Mouse (Mus musculus): ENCODE results near the gene Far2.
A peak's percentile ranks its signal among the peaks of the same experiment; 100 is the strongest.

Gene Far2

DNA sequence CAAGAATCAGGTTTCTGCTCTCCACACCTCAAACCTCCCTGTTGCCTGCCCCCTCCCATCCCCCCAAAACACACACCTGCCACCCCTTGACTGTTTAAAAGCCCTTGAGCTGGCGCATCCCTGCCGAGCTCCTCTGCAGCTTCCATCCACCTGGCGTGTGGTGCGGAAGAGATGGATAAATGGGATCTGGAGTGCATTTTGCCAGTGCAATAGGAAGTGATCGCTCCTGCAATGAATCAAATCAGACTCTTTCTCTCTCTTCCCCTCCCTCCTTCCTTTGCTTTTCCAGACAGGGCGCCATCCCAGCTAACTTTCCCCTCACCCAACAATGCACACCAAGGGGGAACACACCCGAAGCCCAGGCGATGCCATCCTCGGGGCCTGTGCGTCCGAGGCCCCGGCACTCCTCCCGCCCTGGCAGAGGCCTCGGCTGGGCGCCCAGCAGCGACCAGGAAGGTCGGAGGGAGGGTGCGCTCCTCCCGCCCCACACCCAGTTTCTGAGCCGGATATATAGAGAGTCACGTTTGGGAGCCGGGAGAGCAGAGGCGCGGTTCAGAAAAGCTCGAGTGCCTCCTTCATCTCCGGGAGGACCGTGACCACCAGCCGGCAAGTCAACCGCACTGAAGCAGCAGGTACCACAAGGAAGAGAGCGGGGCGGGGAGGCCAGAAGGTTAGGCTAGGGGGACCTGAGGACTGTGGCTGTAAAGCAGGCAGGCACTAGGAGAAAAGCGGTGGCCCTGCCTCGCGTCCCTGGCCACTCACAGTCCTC lies at the start of gene Far2:
TSS of gene Far2 (plus strand) at position 379 of the 769 bp plus-strand sequence.
- DNase-seq (ENCODE audit: low spot score): no peak

DNA sequence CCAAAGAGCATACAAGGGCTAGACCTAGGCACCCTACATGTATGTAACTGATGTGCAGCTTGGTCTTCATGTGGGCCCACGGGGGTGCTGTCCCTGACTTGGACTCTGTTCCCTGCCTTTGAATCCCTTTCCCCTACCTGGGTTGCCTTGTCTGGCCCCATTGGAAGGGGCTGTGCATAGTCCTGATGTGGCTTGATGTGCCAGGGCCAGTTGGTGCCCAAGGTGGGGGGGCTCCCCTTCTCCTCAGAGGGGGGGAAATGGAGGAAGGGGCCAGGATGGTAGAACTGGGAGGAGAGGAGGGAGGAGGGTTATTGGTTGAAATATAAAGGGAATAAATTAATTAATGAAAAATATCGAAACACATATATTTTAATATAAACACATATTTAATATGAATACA lies 46.6 kb upstream of the Far2 start:
- no peak for DNase-seq (ENCODE audit: low spot score)

DNA sequence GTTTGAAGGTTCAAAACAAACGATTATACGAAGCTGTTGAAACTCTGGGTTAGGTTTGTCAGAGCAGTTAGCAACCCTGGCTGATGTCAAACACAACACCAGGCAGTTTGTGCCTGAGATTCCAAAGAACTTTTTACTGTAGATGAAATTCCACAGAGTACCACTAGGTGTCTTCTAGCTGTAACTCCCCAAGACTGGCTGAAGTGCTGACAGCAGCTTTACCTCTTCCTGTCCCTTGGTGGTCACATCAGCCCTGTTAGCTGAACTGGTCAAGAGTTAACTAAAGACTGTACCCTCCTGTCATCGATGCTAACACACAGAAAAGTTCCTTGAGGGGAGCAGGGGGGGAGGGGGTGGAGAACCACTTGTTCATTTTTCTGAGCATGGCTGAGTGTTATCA lies 46.0 kb upstream of the Far2 start:
- DNase-seq (ENCODE audit: low spot score): peak; percentile 45

DNA sequence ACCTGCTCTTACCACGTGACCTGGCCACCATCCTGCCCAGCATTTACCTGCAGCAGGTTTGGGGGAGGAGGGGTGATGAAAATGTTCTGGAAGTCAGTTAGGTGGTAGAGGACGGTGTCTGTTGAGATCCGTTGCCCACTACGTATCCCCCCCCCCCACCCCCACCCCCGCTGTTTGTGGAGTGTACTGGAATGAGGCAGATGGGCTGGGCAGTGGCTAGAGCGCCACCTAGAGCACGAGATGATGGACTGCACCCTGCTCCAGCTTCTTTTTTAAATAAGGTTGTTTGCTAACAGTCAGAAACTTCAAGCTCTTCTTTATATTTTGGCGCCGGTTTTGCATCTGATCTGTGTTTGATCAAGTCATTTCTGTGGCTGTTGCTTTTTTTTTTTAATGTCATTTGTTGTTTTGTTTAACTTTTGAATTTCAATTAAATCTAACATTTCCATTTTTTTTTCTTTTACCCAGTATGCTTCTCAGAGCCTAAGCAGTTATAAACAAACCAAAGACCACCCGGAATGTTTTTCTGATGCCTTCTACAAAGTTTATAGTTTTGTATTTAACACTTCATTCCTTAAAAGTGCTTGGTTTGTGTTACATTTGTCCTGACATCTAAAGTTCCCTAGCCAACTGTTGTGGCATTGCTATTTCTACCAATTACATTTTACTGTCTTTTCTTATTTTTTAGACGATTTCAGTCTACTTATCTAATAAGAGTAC lies 40.8 kb upstream of the Far2 start:
- no peak for DNase-seq (ENCODE audit: low spot score)

DNA sequence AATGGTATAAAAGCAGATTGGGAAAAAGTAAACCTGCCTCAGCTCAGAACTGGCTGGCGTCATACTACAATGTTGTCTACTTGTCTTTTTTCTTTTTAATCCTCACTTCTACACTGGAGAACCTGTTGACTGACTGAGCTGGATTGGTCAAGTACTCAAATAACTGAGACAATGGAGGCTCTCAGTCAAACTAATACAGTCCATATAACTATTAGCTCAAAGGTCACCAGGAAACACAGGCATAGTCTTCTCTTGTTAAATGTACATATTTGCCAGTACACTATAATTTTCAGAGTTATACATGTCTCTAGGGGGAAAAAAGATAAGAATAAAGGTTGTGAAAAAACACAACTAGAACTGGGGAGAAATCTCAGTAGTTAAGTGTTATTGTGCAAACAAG lies 6.3 kb upstream of the Far2 start:
- DNase-seq (ENCODE audit: low spot score): no peak

DNA sequence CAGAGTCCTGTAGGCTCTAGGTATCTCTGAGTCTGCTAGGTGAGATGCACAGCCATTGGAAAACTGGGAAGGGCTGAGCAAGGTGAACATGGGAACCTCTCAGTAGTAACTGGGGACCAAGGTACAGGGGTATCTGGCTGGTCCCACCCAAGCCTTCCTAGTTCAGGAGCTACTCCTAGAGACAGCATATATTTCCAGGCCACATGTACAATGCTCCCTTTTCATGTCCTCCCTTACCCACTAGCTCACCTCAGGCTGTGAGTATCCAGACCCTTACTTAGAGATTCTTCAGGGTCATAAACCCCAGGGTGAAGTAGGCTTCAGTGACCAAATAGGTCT lies 560 bp downstream of the Far2 start:
- DNase-seq (ENCODE audit: low spot score): no peak

DNA sequence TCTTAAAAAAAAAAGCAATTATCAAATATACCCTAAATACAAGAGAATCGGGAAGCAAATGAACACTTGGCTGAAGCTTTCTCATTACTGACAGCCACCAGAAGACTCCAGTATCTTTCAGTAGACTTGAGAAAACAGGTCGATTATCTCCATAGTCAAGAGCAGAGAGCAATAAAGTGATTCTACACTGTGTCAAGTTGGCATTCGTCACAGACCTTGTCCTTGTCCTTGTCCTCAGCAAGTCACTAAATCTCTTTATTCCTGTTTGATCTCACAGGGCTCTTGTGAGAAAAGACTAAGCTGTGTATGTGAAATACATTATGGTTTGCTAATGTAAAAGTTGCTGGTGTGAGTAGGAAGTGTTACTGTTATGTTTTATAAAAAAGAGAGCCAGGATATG lies 16.1 kb downstream of the Far2 start:
- no peak for DNase-seq (ENCODE audit: low spot score)

DNA sequence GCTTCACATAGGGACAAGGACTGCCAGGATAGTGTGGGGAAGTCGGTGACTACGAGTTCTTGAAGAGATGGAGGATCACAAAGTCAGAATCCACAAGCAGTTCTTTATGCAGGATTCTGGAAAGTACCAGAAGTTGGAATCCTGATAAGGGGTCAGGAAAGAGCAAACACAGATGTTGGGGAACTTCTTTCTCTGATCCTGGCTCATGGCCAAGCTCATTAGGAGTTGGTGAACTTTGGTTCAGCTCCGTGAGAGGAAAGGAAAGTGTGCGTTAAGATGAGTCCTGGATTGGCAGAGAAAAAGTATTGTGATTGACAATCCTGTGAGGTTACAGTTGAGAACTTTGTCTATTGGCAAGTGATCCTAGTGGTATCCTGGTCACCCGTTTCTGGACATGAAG lies 19.2 kb downstream of the Far2 start:
- peak; percentile 46 for DNase-seq (ENCODE audit: low spot score)

DNA sequence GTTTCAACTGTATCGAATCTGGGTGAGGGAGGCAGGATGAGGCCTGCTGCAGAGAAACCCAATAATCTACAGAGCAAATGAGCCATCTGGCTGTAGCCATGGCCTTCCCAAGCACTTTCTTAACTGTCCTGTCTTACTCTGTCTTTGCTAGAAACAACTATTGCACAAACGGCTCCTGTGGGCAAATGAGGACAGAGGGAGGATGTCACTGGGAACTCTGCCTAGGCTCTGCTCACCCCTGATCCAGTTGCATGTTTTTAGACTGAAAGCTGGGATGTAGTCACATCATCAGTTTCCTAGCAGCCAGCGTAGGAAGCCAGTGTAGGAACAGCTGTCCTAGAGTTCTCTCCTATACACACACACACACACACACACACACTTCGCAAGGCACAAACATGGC lies 21.7 kb downstream of the Far2 start:
- DNase-seq (ENCODE audit: low spot score): peak; percentile 98

DNA sequence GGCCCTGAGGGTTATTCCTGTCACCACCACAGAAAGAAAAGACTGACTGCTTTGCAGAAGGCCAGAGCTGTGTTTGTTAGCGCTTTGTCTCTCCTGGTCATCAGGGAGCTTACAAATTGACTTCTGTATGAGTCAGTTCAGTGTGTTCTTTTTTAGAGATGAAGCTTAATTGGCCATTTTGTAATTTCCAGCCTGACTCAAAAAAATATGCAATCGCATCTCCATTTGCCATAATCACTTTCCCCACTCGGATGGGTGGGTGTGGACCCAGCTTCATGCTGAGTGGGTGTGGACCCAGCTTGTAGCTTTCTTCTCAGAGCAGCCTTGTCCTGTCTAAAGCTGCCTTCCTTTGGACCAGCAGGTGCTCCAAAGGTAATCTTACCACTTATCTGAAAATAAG lies 26.5 kb downstream of the Far2 start:
- no peak for DNase-seq (ENCODE audit: low spot score)

DNA sequence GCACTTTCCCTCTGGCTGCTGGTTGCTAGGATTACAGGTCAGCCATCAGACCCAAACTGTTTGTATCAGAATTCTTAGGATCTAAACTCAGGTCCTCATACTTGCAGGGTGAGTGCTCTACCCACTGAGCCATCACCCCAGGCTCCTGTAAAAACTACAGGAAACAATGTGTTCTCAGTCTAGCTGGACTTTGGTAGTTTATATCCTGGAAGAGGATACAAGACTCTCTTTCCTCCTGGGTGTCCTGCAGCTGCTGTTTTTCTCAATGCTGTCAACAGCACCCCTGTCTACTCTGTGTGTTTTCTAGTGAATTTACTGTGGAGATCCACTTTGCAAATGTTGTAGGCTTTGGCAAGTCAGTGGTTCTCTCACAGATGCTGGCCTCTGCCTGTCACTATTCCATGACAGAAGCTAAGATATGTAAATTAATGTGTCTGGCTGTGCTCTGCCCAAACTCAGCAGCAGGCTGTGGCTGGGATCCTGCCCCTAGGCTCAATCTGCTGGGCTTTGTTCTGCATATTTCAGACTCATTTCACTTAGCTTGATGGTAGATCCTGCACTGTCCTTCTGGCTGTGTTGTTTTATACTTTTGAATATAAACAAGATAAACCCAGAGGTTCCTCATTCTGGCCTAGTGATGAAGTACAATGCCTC lies 27.3 kb downstream of the Far2 start:
- no peak for DNase-seq (ENCODE audit: low spot score)

DNA sequence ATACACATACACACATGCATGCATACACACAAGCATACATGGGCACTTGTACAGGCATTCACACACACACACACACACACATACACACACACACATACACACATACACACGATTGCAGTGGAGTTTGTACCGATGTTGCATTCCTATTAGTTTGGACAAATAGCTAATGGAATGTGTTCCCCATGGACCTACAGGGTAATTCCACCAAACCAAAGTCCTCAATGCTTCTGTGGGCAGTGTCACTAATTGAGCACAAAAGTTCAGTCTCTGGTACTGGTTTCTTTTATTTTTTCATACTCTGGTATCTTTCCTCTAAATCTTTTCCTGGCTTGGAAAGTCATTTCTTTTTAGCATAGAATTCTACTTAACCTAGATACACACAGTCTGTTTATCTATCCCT lies 36.8 kb downstream of the Far2 start:
- no peak for DNase-seq (ENCODE audit: low spot score)

DNA sequence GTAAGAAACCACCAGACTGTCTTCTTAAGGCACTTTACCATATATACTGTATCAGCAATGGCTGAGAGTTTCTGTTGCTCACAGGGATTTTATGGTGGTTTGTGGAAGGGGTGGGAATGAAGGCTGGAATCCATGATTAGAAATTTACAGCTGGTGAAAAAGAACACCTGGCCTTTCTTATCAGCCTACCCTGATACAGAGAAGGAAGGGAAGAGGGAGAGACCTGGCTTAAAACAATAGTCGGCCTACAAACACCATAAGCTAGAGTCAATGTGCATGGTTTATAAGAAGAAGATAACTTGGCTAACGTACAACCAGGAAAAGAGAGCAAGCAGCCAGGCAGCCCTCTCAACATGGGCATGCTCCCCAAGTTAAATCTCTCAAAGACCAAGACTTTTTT lies 37.3 kb downstream of the Far2 start:
- DNase-seq (ENCODE audit: low spot score): no peak

DNA sequence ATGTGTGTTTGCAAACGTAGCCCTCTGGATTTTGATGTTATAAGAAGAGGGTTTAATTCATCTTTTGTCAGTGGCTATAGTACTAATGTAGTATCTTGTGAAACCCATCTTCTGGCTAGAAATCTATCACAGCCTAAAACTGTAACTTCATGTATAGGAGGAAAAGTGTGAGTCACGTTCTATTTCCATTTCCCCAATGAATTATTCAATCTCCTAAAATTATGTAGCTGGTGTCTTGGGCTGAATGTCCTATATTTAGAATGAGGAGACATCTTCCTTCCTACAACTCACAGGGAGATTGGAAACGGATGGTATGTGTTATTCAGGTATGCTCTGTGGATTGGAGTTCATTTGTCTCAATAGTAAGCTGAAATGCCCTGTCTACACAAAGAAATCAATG lies 50.0 kb downstream of the Far2 start:
- DNase-seq (ENCODE audit: low spot score): no peak

DNA sequence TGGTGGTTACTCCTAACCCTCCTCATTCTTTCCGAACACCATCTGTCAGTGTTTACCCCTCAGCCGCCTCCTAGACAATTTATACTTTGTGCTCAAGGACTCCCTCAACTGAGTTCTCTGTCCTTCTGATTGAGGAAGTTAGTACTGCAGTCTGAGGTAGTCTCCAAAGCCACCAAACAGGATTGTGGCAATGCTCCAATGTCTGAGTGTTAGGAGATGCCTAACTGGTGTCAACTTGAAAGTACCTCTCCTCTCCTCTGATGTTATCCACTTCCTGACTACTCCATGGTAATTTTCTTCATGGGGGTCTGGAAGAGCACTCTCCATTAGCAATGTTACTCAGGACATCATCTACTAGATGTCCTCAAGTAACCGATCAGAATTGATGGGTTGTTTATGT lies 54.9 kb downstream of the Far2 start:
- no peak for DNase-seq (ENCODE audit: low spot score)

DNA sequence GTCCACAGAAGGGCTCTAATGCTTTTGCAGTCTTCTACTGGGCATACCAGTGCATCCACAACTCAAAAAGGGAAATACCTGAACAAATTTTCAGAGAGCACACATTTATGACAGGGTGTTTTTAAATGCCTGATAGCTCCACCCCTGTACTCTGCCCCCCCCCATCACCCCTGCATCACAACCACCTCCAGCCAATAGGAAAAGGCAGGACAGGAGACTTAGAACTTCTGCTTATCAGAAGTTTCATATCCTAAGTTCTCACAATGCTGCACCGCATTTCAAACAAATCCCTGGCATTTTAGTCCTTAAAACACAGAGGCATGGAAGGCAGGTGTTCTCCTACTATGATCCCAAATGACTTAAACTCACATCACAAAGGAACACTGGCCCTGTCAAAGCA lies 55.4 kb downstream of the Far2 start:
- no peak for DNase-seq (ENCODE audit: low spot score)

DNA sequence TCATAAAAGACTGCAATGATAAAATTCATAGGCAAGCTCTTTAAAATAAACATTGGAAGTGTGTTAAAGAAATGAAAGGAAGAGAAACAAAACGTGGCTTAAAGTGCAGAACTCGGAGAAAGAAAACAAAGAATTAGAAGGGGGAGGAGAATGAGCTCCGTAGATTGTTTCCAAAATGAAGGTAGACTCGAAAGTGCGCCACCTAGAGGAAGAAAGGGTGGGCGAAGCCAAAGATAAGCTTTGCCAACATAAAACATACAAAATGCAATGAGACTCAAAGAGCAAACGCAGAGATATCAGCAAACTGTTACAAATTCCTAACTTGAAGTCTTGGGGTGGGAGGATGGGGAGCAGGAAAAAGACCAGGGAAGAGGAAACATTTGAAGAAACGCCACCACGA lies 57.2 kb downstream of the Far2 start:
- DNase-seq (ENCODE audit: low spot score): peak; percentile 35

DNA sequence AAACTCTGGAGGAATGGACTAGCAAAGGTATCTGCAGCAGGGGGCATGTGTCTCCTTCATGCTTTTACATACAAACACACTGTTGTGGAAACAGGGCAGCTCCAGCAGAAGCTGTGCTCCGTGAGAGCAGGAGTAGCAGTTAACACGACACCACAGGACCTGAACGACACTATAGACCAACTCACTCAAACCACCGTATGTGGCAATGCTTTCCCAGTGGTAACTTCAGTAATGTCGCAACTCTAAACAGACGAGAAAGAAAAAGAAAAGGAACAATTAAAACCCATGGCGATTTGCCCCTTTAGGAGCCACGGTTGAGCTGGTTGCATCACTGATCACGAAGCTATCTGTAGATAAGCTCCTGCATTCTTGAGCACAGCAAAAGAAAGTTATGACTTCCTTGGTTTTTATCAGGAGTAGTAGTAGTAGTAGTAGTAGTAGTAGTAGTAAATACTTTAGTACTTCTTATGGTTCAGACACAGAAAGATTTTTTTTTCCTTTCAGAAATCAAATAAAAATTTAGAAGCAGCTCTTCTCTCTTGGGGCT lies 58.7 kb downstream of the Far2 start:
- DNase-seq (ENCODE audit: low spot score): peak; percentile 46

DNA sequence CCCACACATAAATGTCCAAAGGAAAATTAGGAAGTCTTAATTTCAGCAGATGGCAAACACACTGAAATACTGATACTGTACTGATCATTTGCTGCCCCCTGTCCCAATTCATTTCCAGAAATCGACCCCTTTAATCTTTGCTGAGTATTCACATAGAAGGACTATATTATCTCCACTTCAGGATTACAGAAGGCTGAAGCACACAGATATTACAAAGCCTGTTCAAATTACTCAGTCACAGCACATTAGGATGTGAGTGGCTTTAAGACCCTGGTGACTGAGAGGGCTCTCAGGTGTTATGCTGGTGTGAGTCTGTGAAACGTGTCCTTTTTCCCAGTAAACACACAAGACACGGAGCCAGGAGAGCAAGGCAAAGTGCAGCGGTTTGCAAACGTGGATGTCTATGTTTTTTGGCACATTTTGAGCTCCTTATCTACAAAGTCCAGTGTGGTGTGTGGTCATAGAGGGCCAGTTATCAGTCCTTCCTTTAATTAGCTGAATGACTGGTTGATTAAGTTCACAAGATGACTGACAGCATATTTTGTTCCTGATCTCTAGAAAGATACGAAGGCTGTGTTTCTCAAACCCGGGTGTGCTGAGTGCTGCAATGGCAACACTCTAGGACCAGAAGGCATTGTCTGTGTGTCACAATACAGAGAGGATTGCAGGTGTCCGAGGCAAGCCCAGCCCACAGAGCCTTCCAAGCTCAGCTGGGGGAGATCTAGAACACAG lies 61.8 kb downstream of the Far2 start:
- DNase-seq (ENCODE audit: low spot score): no peak

DNA sequence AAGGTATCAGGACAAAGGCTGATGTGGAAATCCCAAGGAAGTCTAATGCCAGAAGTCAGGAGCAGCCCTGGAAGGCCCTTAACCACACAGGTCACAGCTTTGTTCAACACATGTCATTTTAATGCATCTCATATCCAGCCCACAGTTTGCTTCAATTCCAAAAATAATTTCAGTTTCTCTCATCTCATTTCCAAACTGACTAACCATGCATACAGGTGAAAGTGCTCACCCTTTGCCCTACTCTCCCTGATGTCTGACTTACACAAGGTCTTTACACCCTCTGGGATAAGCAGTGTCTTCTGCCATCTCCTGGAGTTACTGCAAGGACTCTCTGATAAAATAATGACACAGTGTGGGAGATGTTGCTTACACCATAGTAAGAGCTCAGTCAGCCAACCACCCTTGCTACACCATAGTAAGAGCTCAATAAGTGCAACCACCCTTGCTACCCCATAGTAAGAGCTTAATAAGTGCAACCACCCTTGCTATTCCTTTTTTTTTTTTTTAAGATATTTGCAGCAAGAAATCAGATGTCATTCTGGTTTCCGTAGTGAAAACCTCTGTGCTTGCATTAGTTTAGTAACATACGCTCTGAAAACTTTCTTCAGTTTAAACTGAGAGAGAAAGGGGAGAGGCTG lies 64.1 kb downstream of the Far2 start:
- DNase-seq (ENCODE audit: low spot score): peak; percentile 36

DNA sequence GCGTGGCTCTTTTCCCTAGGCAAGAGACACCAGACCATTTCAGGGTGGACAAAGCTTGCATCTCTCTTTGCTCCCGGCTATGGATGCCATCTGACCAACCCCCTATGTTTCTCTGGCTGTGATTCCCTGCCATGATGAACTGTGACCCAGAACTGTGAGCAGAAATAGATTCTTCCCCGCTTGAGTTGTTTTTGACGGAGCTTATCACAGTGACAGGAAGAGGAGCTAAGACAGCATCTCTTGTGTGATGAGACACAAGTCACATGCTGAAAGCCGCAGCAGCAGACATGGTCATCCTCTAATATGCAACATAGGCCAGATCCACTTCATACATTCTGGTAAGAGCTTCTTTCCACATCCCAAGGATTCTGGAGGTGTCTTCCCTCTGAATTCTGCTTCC lies 69.3 kb downstream of the Far2 start:
- DNase-seq (ENCODE audit: low spot score): no peak

DNA sequence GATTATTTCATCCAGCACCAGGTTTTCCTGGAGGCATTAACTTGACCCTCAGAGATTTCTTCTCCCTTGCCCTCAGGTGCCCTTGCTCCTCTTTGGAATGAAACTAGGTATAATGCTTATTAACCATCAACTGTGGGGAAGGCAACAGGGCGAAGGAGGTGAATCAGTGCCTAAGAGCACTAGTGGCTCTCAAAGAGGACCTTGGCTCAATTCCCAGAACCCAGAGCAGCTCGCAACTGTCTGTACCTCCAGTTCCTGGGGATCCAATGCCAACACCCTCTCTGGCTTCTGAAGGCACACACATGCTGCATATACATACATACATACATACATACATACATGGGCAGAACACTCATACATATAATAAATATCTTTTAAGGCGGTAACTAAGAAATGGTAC lies 69.8 kb downstream of the Far2 start:
- DNase-seq (ENCODE audit: low spot score): no peak
